Mouse (Mus musculus) olfactory bulb, adult 2 months (tissue): ENCODE results near the gene Ptpn7.

Experiments used
- CTCF ChIP-seq: fragments of 200-500 bp; IDR thresholded peaks from 2 replicates; pipeline ENCODE4 v1.5.1; 2012; ENCODE audit warnings: low read depth, mild to moderate bottlenecking, low read length, moderate library complexity; ENCODE audit not compliant: insufficient read depth
- POLR2A ChIP-seq: fragments of 200-500 bp; IDR thresholded peaks from 2 replicates; pipeline ENCODE4 v1.6.1; 2012; ENCODE audit warnings: mild to moderate bottlenecking, low read depth, low read length, moderate library complexity; ENCODE audit not compliant: insufficient read depth

DNA sequence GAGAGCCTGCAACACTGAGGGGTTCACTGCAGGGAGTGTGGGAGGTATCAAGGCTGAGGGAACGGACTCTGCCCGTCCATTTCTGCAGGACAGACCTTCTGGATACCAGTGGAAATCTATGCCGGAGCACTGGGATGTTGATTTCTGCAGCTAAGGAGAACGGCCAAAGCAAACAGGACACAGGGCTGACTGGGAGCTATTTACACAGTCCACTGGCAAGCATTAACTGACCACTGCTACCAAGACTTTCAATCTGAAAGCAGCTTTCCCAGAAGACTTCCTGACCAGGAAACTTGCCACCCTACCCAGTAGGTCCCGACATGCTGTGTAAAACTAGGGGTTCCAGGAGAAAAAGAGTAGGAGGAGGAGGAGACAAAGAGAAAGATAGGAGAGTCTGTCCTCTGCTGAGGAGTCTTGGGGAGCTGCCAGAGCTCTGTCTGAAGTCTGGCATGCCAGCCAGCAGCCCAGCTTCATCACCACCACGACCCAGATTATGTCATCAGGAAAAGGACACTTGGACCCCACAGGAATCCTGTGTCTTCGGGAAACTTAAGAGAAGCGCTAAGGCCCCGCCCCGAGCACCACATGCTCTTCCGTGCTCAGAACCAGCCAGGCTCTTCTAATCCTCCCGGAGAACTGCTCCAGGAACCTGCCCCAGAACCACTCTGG, 37.2 kb downstream of the Ptpn7 start:
- no peak for TF ChIP-seq CTCF
- TF ChIP-seq POLR2A: no peak
